Mouse (Mus musculus): ENCODE results near the gene AC124108.1. TPM values are rescaled to one million over a fixed set of nuclear protein-coding genes. Genes with fewer than 3 reads are reported as not detected.

AC124108.1 gene
- polyA plus RNA-seq, 1 experiment from 2014 or later, result 3.6 TPM

DNA sequence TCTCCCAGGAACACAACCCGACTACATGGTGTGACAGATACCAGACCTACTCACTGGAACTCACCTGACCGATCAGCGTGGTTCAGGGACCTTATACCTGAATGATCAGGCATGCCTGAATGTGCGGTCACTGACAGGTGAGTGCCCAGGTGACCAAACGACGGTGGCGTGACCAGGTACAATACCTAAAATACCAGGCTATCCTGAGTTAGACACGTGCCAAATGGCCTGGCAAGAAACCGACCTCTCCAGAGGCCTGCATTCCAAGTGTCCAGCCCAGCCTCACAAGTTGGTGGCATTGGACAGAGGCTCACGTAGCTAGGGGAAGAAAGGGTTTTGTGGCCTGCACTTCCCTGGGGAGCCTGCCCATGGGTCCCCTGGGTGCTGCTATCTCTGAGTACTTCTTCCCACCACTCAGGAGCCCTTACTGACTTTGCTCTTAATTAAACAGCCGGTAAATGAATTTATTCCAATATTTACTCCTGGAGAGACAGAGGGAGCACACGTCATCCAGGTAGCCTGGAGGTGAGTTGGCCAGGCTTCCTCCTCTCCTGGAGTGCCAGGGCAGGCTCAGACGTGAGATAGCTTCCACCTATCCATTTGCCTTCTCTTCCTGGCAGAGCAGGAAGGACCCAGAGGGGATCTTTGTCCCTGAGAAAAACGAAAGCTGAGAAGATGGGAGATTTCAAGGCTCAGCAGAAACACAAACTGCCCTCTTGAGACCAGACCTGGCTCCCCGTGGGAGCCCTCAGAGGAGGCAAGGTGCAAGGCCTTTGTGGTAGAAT lies 40.2 kb upstream of the AC124108.1 start:
- Histone ChIP-seq H3K9ac (no peak overlapping the region), H3K4me1 (replicated peaks; ENCODE audit: control insufficient read depth, insufficient read depth, low read length) (no peaks in the 10 kb centered on the region), H3K27ac (no peak overlapping the region), H3K9me3 (ENCODE audit: control insufficient read depth, low read length) (no peaks in the 10 kb centered on the region), H3K4me3 (replicated peaks; ENCODE audit: low read length) (no peak overlapping the region), H3K4me2 (replicated peaks) (no peak overlapping the region), H3K36me3 (replicated peaks; ENCODE audit: control insufficient read depth, insufficient read depth) (no peaks in the 10 kb centered on the region), H3K27me3 (ENCODE audit: control insufficient read depth, insufficient read depth, low read length) (no peaks in the 10 kb centered on the region)
- 72% methylated on average over 15 of the region's 15 CpGs for WGBS
- DNase-seq (ENCODE audit: low spot score), result no peak
- ATAC-seq (ENCODE audit: low FRiP score), result no peak

DNA sequence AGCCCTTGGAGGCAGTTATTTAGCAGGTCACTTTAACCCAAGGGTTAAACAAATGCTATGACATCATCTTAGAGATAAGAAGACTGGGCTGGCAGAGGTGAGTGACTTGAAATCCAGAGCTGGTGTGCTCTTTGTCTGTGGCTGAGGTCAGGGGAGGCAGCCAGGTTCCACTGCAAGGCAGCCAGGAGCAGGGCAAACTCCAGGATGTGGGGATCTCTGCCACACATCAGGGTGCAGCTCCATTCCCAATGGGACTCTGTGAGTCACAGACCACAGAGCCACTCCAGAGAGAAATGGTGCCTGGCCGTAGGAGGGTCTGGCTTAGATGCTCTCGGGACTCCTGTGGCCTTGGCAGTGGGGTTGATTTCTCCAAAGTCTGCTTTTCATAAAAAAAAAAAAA lies 39.3 kb upstream of the AC124108.1 start:
- Histone ChIP-seq H3K27ac (no peak overlapping the region), H3K36me3 (replicated peaks; ENCODE audit: control insufficient read depth, insufficient read depth) (no peaks in the 10 kb centered on the region), H3K4me2 (replicated peaks) (no peak overlapping the region), H3K9ac (no peak overlapping the region), H3K9me3 (ENCODE audit: control insufficient read depth, low read length) (no peaks in the 10 kb centered on the region), H3K4me3 (replicated peaks; ENCODE audit: low read length) (no peak overlapping the region), H3K27me3 (ENCODE audit: control insufficient read depth, insufficient read depth, low read length) (no peaks in the 10 kb centered on the region), H3K4me1 (replicated peaks; ENCODE audit: control insufficient read depth, insufficient read depth, low read length) (no peaks in the 10 kb centered on the region)
- ATAC-seq (ENCODE audit: low FRiP score) (no peak), DNase-seq (ENCODE audit: low spot score) (no peak)
- WGBS, result 73% methylated on average over 2 of the region's 2 CpGs

DNA sequence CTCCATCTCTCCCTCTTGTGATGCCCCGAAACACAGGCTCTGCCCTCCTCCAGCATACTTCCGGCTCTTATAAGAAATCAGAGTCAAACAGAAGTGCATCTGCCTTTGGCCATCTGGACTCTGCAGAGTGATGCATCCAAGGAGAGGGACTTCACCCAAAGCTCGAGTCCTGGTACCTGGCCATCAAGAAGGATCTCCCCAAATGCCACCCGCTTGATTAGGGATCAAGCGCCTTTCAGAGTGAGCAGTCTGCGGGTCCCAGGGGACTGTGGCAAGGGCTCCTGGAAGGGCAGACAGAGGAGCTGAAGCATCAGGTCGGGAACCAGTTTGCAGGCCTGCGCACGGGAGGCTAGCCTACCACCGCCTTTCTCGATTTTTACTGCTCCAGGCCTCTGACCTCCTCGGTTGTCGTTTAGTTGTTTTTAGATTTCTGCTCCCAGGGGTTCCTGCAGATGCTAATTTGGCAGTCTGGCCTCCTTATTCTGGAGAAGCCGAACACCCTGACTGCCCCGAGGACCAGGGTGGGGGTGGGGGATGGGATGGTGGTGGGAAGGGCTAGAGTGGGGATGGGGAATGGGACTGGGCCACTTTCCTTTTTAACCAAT lies 38.1 kb upstream of the AC124108.1 start:
- Histone ChIP-seq H3K4me1 (replicated peaks; ENCODE audit: control insufficient read depth, insufficient read depth, low read length) (peaks cover 7% of the 10 kb centered on the region; the same call in 1 of the 2 replicates), H3K9ac (no peak overlapping the region), H3K27me3 (ENCODE audit: control insufficient read depth, insufficient read depth, low read length) (peaks cover 5% of the 10 kb centered on the region; the same call in 1 of the 2 replicates), H3K9me3 (ENCODE audit: control insufficient read depth, low read length) (no peaks in the 10 kb centered on the region), H3K27ac (no peak overlapping the region), H3K36me3 (replicated peaks; ENCODE audit: control insufficient read depth, insufficient read depth) (no peaks in the 10 kb centered on the region), H3K4me2 (replicated peaks) (no peak overlapping the region), H3K4me3 (replicated peaks; ENCODE audit: low read length) (no peak overlapping the region)
- 28% methylated on average over 15 of the region's 15 CpGs for WGBS
- ATAC-seq (ENCODE audit: low FRiP score) (no peak), DNase-seq (ENCODE audit: low spot score) (no peak)

DNA sequence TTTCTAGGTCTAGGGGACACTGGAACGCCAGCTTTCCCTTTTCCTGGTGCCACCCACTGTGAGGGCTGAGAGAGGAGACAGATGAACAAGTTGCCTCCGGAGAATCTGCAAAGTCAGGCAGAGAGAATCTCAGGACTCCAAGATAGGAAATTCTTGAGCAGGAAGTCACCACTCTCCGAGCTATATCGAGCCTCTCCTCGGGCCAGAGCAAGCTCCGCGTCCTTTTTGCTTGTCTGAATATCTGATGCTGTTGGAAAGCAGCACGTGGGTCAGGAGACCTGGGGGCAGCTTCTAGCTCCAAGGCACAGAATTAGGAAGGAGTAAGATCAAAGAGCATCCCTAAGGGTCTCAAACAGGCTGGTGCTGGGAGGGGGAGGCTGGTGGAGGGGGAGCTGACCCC lies 37.6 kb upstream of the AC124108.1 start:
- DNase-seq (ENCODE audit: low spot score) (no peak), ATAC-seq (ENCODE audit: low FRiP score) (no peak)
- Histone ChIP-seq H3K9me3 (ENCODE audit: control insufficient read depth, low read length) (no peaks in the 10 kb centered on the region), H3K36me3 (replicated peaks; ENCODE audit: control insufficient read depth, insufficient read depth) (no peaks in the 10 kb centered on the region), H3K4me3 (replicated peaks; ENCODE audit: low read length) (no peak overlapping the region), H3K4me2 (replicated peaks) (no peak overlapping the region), H3K27ac (no peak overlapping the region), H3K4me1 (replicated peaks; ENCODE audit: control insufficient read depth, insufficient read depth, low read length) (peaks cover 9% of the 10 kb centered on the region), H3K27me3 (ENCODE audit: control insufficient read depth, insufficient read depth, low read length) (peaks cover 8% of the 10 kb centered on the region; the same call in 1 of the 2 replicates), H3K9ac (no peak overlapping the region)
- 17% methylated on average over 8 of the region's 8 CpGs for WGBS

DNA sequence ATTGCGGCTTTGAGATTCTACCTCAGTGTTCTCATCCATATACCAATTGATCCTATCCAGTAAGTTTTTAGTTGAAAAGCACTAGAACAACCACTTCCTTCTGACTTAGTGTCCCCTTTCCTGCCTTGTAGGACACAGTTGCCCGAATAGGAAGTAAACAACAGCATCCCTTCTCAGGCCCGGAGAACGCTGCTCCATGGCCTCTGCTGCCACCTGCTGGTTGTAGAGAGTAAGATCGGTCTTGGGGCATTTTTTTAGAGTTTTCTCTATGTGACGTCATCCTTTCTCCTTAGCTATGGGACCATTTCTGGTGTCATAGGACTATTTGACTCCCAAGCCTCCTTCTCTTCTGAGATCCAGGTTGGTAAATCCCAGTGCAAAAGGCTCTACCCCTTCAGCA lies 35.5 kb upstream of the AC124108.1 start:
- DNase-seq (ENCODE audit: low spot score) (peak; percentile 87), ATAC-seq (ENCODE audit: low FRiP score) (0 out of 2 replicates have a peak, but pooled peaks have one; percentile 16)
- Histone ChIP-seq H3K4me1 (replicated peaks; ENCODE audit: control insufficient read depth, insufficient read depth, low read length) (peaks cover 27% of the 10 kb centered on the region), H3K9ac (no peak overlapping the region), H3K36me3 (replicated peaks; ENCODE audit: control insufficient read depth, insufficient read depth) (no peaks in the 10 kb centered on the region), H3K27me3 (ENCODE audit: control insufficient read depth, insufficient read depth, low read length) (peaks cover 16% of the 10 kb centered on the region; the same call in 1 of the 2 replicates), H3K27ac (no peak overlapping the region), H3K4me2 (replicated peaks) (no peak overlapping the region), H3K4me3 (replicated peaks; ENCODE audit: low read length) (no peak overlapping the region), H3K9me3 (ENCODE audit: control insufficient read depth, low read length) (no peaks in the 10 kb centered on the region)
- WGBS, result 11% methylated on average over 6 of the region's 6 CpGs

DNA sequence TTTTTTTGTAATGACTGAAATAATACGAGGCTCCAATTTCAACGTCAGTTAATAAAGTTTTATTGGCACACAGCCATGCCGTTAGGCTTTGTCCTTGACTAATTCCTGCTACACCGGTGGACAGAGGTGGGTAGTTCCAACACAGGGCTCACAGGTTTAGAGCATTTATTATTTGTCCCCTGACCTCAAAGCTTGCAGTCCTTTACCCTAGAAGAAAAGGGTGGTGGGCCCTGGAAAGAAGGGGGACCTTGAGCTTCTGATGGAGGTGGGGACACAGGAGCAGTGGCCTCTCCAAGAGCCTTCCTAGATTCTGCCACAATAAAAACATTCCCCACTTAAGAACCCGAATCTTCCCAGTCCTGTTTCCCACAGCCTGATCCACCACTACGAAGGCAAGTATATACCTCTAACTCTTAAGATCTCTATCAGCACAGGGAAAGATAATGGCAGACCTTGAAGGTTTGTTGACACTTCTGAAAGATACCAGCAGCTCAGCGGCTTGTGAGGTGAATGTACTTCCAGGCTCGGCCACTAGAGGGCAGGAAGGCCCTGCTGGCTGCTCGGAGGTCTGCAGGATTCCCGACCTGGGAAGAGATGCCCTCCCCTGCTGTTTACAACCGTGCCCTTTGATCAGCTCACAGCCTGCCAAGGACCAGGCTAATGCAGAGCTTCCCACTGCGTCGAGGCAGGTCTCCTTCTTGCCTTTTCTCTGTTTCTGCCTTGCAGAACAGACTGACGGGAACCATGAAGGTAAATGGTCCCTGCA lies 34.1 kb upstream of the AC124108.1 start:
- Histone ChIP-seq H3K4me1 (replicated peaks; ENCODE audit: control insufficient read depth, insufficient read depth, low read length) (peaks cover 27% of the 10 kb centered on the region), H3K27ac (no peak overlapping the region), H3K4me3 (replicated peaks; ENCODE audit: low read length) (no peak overlapping the region), H3K4me2 (replicated peaks) (peak overlapping the region; percentile 29), H3K36me3 (replicated peaks; ENCODE audit: control insufficient read depth, insufficient read depth) (no peaks in the 10 kb centered on the region), H3K9me3 (ENCODE audit: control insufficient read depth, low read length) (no peaks in the 10 kb centered on the region), H3K9ac (peak overlapping the region; percentile 17), H3K27me3 (ENCODE audit: control insufficient read depth, insufficient read depth, low read length) (peaks cover 16% of the 10 kb centered on the region; the same call in 1 of the 2 replicates)
- DNase-seq (ENCODE audit: low spot score), result peak; percentile 96
- peak; percentile 80; the same call in 1 of the 2 replicates for ATAC-seq (ENCODE audit: low FRiP score)
- 23% methylated on average over 14 of the region's 14 CpGs for WGBS

DNA sequence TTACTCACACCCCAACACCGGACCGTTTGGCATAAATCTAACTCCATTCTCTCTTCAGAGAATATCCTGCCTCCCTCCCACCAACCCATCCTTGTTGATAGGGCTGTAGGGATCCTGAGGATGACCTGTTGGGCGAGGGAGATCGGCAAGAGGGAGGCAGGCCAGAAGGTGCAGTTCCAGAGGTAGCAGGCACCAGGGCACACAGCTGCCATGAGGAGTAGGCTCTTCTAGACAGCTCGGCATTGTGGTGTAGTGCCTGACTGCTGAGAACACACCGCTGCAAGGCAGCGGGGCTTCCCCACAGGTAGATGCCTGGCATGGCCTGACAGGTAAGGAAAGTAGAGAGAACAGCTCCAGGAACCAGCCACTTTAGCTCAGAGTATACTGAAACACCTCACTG lies 33.4 kb upstream of the AC124108.1 start:
- peaks cover 16% of the 10 kb centered on the region; the same call in 1 of the 2 replicates for H3K27me3 ChIP-seq (ENCODE audit: control insufficient read depth, insufficient read depth, low read length)
- no peaks in the 10 kb centered on the region for H3K9me3 ChIP-seq (ENCODE audit: control insufficient read depth, low read length)
- no peak overlapping the region for H3K27ac ChIP-seq
- H3K36me3 ChIP-seq (replicated peaks; ENCODE audit: control insufficient read depth, insufficient read depth), result no peaks in the 10 kb centered on the region
- no peak overlapping the region for H3K4me3 ChIP-seq (replicated peaks; ENCODE audit: low read length)
- 28% methylated on average over 7 of the region's 7 CpGs for WGBS
- DNase-seq (ENCODE audit: low spot score) (no peak), ATAC-seq (ENCODE audit: low FRiP score) (peak; percentile 21; the same call in 1 of the 2 replicates)
- peak overlapping the region; percentile 17 for H3K9ac ChIP-seq
- H3K4me2 ChIP-seq (replicated peaks), result peak overlapping the region; percentile 29
- H3K4me1 ChIP-seq (replicated peaks; ENCODE audit: control insufficient read depth, insufficient read depth, low read length), result peaks cover 27% of the 10 kb centered on the region

DNA sequence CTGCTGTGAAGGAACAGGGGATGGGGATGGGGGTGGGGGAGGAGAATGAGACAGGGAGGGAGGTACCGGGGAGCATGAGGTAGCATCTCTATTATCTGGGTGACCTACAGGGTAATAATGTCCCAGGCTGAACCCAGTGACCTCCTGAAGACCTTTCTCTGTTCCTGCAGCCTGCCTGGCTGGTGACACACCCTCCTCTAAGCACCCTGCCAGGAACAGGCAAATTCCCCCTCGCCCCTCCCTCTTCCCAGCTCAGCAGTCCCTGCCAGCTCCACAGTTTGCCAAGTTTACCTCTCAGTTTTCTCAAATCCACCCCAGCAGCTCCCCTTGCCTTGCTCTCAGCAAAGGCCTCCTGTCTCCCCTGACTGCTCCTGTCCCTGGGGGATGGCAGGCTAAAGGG lies 32.5 kb upstream of the AC124108.1 start:
- Histone ChIP-seq H3K9me3 (ENCODE audit: control insufficient read depth, low read length) (no peaks in the 10 kb centered on the region), H3K4me1 (replicated peaks; ENCODE audit: control insufficient read depth, insufficient read depth, low read length) (peaks cover 27% of the 10 kb centered on the region), H3K36me3 (replicated peaks; ENCODE audit: control insufficient read depth, insufficient read depth) (no peaks in the 10 kb centered on the region), H3K4me2 (replicated peaks) (no peak overlapping the region), H3K27me3 (ENCODE audit: control insufficient read depth, insufficient read depth, low read length) (peaks cover 16% of the 10 kb centered on the region; the same call in 1 of the 2 replicates), H3K4me3 (replicated peaks; ENCODE audit: low read length) (no peak overlapping the region), H3K27ac (no peak overlapping the region), H3K9ac (peak overlapping the region; percentile 26; the same call in 1 of the 2 replicates)
- DNase-seq (ENCODE audit: low spot score), result no peak
- WGBS, result 29% methylated on average over 2 of the region's 2 CpGs
- no peak for ATAC-seq (ENCODE audit: low FRiP score)

DNA sequence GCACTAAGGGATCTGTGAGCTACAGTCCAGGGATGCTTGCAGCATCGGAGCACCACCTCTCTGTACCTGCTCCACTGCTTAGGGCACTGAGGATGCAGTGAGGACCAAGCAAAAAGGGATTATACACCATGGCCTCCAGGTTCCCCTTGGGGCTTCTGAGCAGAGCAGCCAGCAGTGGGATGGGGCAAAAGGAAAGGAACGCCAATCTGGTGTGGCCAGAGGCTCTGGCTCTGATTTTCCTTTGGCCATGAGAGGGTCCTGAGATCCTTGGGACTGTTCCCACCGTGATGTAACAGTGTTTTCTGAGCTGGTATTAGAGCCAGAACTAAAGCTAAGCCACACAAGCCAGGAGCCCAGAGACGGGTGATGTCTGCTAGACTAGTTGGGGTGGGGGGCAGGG lies 31.6 kb upstream of the AC124108.1 start:
- Histone ChIP-seq H3K9me3 (ENCODE audit: control insufficient read depth, low read length) (no peaks in the 10 kb centered on the region), H3K4me3 (replicated peaks; ENCODE audit: low read length) (no peak overlapping the region), H3K27ac (no peak overlapping the region), H3K27me3 (ENCODE audit: control insufficient read depth, insufficient read depth, low read length) (peaks cover 16% of the 10 kb centered on the region; the same call in 1 of the 2 replicates), H3K36me3 (replicated peaks; ENCODE audit: control insufficient read depth, insufficient read depth) (no peaks in the 10 kb centered on the region), H3K9ac (peak overlapping the region; percentile 26; the same call in 1 of the 2 replicates), H3K4me1 (replicated peaks; ENCODE audit: control insufficient read depth, insufficient read depth, low read length) (peaks cover 29% of the 10 kb centered on the region), H3K4me2 (replicated peaks) (no peak overlapping the region)
- DNase-seq (ENCODE audit: low spot score) (no peak), ATAC-seq (ENCODE audit: low FRiP score) (no peak)
- 49% methylated on average over 4 of the region's 4 CpGs for WGBS
